8 mouse cellular contexts compared by ENCODE assay signal in genomic region chr6:88901471-88901870, GRCm38 (mm10). TPM values are rescaled to one million over a fixed set of nuclear protein-coding genes. Genes with fewer than 3 reads are reported as not detected.
DNase-seq lines count a peak whose midpoint lies in the region; ATAC-seq and TF ChIP-seq lines count a peak whose summit lies in the region.

No protein-coding gene starts in this region.

- H3K4me1 ChIP-seq in lung, adult 2 months (ENCODE audit: control insufficient read depth, insufficient read depth, low read length), result peaks cover 15% of the 10 kb centered on the region
- H3K4me1 ChIP-seq in embryonic facial prominence, embryonic 15.5 days, result peaks cover 52% of the 10 kb centered on the region
- peaks cover 56% of the 10 kb centered on the region for H3K4me1 ChIP-seq in midbrain, embryonic 13.5 days (replicated peaks)

- peak overlapping the region; percentile 97 for H3K4me2 ChIP-seq in embryonic facial prominence, embryonic 15.5 days (replicated peaks)
- peak overlapping the region; percentile 95 for H3K4me2 ChIP-seq in midbrain, embryonic 13.5 days (replicated peaks)

- peak overlapping the region; percentile 84 for H3K4me3 ChIP-seq in lung, adult 2 months (replicated peaks; ENCODE audit: extremely low read depth, low read depth, low read length)
- peak overlapping the region; percentile 83 for H3K4me3 ChIP-seq in embryonic facial prominence, embryonic 15.5 days (replicated peaks)
- peak overlapping the region; percentile 86 for H3K4me3 ChIP-seq in midbrain, embryonic 13.5 days (replicated peaks)

- H3K27me3 ChIP-seq in embryonic facial prominence, embryonic 15.5 days, result no peaks in the 10 kb centered on the region
- no peaks in the 10 kb centered on the region for H3K27me3 ChIP-seq in midbrain, embryonic 13.5 days

- 0 out of 2 replicates have a peak, but pooled peaks cover 3% of the 10 kb centered on the region for H3K36me3 ChIP-seq in embryonic facial prominence, embryonic 15.5 days
- H3K36me3 ChIP-seq in midbrain, embryonic 13.5 days, result no peaks in the 10 kb centered on the region

- WGBS in lung, adult 2 months, result 9% methylated on average over 5 of the region's 5 CpGs
- WGBS in embryonic facial prominence, embryonic 15.5 days, result 4% methylated on average over 5 of the region's 5 CpGs
- WGBS in midbrain, embryonic 13.5 days, result 12% methylated on average over 5 of the region's 5 CpGs

- DNase-seq in lung, adult 2 months, result peak; percentile 46
- no peak for DNase-seq in lung, postnatal 4 days
- peak; percentile 47 for DNase-seq in kidney, postnatal 10 days
- no peak for DNase-seq in frontal cortex, postnatal 14 days (ENCODE audit: low spot score in 2 of 2)
- DNase-seq in gastrocnemius, postnatal 25 days, result no peak
- DNase-seq in frontal cortex, adult 2 months (ENCODE audit: extremely low spot score in 1 of 2, low spot score in 1 of 2), result no peak

- no peak for TF ChIP-seq CTCF in lung, adult 2 months (IDR thresholded peaks at IDR 0.05; ENCODE audit: insufficient read depth, low read length)

- no peak for ATAC-seq in embryonic facial prominence, embryonic 15.5 days (ENCODE audit: insufficient number of reproducible peaks, low FRiP score, low TSS enrichment, low read depth)
- ATAC-seq in midbrain, embryonic 13.5 days, result 0 out of 2 replicates have a peak, but pooled peaks have one; percentile 0

- peak overlapping the region; percentile 84 for H3K9ac ChIP-seq in embryonic facial prominence, embryonic 15.5 days
- peak overlapping the region; percentile 75 for H3K9ac ChIP-seq in midbrain, embryonic 13.5 days (replicated peaks)

- peak; percentile 50; the same call in 1 of the 2 replicates for TF ChIP-seq POLR2A in lung, adult 2 months (IDR thresholded peaks at IDR 0.05; ENCODE audit: borderline replicate concordance, extremely low read depth, low read depth, low read length)

- H3K27ac ChIP-seq in embryonic facial prominence, embryonic 15.5 days (replicated peaks), result peak overlapping the region; percentile 96
- H3K27ac ChIP-seq in midbrain, embryonic 13.5 days, result peak overlapping the region; percentile 74

- no peaks in the 10 kb centered on the region for H3K9me3 ChIP-seq in embryonic facial prominence, embryonic 15.5 days (replicated peaks)
- H3K9me3 ChIP-seq in midbrain, embryonic 13.5 days, result no peaks in the 10 kb centered on the region

RNA-seq across cellular contexts. Expression of gene Tpra1, which starts 0.6 kb away (rescaled TPM):
- polyA plus RNA-seq in lung, adult 2 months (2012; rRNA removed), result 176 and 184 TPM in 2 replicates
- polyA plus RNA-seq in embryonic facial prominence, embryonic 15.5 days (2015; fragmentation: Nextera tagmentation; extraction: Ambion mirVana), result 83.7 and 86.5 TPM in 2 replicates
- polyA plus RNA-seq in midbrain, embryonic 13.5 days (2015; fragmentation: Nextera tagmentation; extraction: Ambion mirVana), result 66.9 and 70.2 TPM in 2 replicates
- total RNA-seq in gastrocnemius, postnatal 25 days (2021), result 10 to 100 TPM; 23.4 to 46.4 TPM
- polyA plus RNA-seq in frontal cortex, adult 2 months (2012; rRNA removed), result 92.8 and 93.3 TPM in 2 replicates

RNA-seq across cellular contexts. Expression of gene Mcm2, which starts 2.9 kb away (rescaled TPM):
- polyA plus RNA-seq in lung, adult 2 months (2012; rRNA removed), result 11.1 and 12.6 TPM in 2 replicates
- polyA plus RNA-seq in embryonic facial prominence, embryonic 15.5 days (2015; fragmentation: Nextera tagmentation; extraction: Ambion mirVana), result 101 and 102 TPM in 2 replicates
- polyA plus RNA-seq in midbrain, embryonic 13.5 days (2015; fragmentation: Nextera tagmentation; extraction: Ambion mirVana), result 66.2 and 71.9 TPM in 2 replicates
- 1 to 10 TPM; 4.6 to 6.5 TPM for total RNA-seq in gastrocnemius, postnatal 25 days (2021)
- 4.2 and 4.4 TPM in 2 replicates for polyA plus RNA-seq in frontal cortex, adult 2 months (2012; rRNA removed)

RNA-seq across cellular contexts. Expression of gene Podxl2, which starts 26.6 kb away (rescaled TPM):
- 35.8 and 51.4 TPM in 2 replicates for polyA plus RNA-seq in lung, adult 2 months (2012; rRNA removed)
- polyA plus RNA-seq in embryonic facial prominence, embryonic 15.5 days (2015; fragmentation: Nextera tagmentation; extraction: Ambion mirVana), result 118 and 126 TPM in 2 replicates
- polyA plus RNA-seq in midbrain, embryonic 13.5 days (2015; fragmentation: Nextera tagmentation; extraction: Ambion mirVana), result 478 and 520 TPM in 2 replicates
- 10 to 100 TPM; 49.4 to 53.0 TPM for total RNA-seq in gastrocnemius, postnatal 25 days (2021)
- 609 and 620 TPM in 2 replicates for polyA plus RNA-seq in frontal cortex, adult 2 months (2012; rRNA removed)

RNA-seq across cellular contexts. Expression of gene Abtb1, which starts 59.7 kb away (rescaled TPM):
- polyA plus RNA-seq in lung, adult 2 months (2012; rRNA removed), result 80.0 and 90.8 TPM in 2 replicates
- polyA plus RNA-seq in embryonic facial prominence, embryonic 15.5 days (2015; fragmentation: Nextera tagmentation; extraction: Ambion mirVana), result 33.2 and 34.5 TPM in 2 replicates
- 35.9 and 36.2 TPM in 2 replicates for polyA plus RNA-seq in midbrain, embryonic 13.5 days (2015; fragmentation: Nextera tagmentation; extraction: Ambion mirVana)
- 10 to 100 TPM; 14.4 to 17.3 TPM for total RNA-seq in gastrocnemius, postnatal 25 days (2021)
- polyA plus RNA-seq in frontal cortex, adult 2 months (2012; rRNA removed), result 75.4 and 82.3 TPM in 2 replicates

Comparison
In these comparisons a context has a peak if more than half of its experiments do, and no peak if none do; other contexts are left out.
1. DNase-seq: peak in lung, adult 2 months (single experiment) and kidney, postnatal 10 days (single experiment); none in lung, postnatal 4 days (0 of 2), frontal cortex, postnatal 14 days (0 of 2), gastrocnemius, postnatal 25 days (single experiment) and frontal cortex, adult 2 months (0 of 2).
2. Peak in every context shown above with its lines, with median percentiles within 50 percentile points of each other: H3K4me3 ChIP-seq.